Mouse (Mus musculus) heart, postnatal 10 days (tissue): Measurements from ENCODE around the gene Polk. TPM values are rescaled to one million over a fixed set of nuclear protein-coding genes. Genes with fewer than 3 reads are reported as not detected.

Source experiments
- DNase-seq, 2 experiments: peaks; one replicate each; pipeline ENCODE4 v3.0.0; 2021
- intact Hi-C: fragments of 180-260 bp; cut with DNase I; formaldehyde crosslinking; loops from one replicate; pipeline ENCODE4 v1.15.1; 2025
- total RNA-seq, 2 experiments: library from RNA; stranded (reverse); gene quantifications; 2 replicates each; pipeline ENCODE4 v1.2.3; 2021

Polk gene
- total RNA-seq = 1 to 10 TPM; 5.8 to 8.1 TPM

DNA sequence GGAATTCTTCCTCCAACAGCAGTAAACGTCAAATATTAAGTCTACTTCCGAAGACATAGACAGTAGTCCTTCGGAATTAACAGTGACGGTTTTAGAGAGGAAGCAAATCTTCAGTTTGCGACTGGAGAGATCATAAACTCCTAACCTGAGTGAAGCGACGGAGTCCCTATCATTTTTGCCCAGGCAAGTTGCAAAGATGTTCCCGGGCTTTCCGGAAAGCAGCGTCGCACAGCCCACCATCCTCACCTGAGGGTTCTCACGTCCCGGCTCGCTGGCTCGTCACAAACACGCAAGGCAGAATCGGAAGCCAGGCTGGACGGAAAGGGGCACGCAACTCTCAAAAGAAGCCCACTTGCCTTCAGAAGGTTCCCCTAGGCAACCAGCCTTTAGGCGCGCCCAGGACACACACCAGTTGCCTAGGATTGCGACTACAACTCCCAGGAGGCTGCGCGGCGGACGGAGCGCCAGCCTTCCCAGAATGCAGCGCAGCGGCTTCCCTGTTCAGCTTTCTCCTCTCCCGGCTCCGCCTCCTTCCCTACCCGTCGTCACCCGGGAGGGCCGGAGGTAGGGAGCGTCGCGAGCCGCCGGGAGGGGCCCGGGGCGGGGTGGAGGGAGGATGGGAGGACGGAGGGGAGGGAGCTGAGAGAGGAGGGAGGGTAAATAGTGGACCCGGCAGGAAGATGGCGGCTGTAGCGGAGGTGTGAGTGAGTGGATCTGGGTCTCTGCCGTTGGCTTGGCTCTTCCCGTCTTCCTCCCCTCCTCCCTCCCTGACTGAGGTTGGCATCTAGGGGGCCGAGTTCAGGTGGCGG lies at the start of gene Polk, which contains the start of gene Col4a3bp:
Polk (minus strand) TSS at position 499 of the 809 bp plus-strand sequence.
Col4a3bp (plus strand) TSS at position 538 of the 809 bp plus-strand sequence.
- intact Hi-C loops = loop anchor here (2.0 to 5.0 kb wide), 2 partner anchors 51 to 110 kb away; no protein-coding TSS in a partner anchor
- DNase-seq = peak; percentile 98

DNA sequence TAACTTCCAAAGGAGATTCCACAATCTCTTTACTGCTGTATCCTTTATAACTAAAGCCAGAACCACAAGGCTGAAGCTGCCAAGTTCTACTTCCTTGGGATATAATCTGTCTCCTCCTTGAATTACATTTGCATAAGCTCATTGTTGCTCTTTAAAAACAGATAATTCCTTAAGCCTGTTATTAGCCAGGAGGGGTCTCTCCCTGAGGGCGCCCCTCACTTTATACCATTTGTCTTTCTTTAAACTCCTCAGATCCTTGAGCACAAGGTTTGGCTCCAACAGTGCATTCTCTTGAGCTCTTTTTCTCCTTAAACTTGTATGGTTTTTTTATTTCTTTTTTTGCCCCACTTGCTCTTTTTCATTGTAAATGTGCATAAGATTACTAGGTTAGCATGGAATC lies 46.3 kb upstream of the Polk start:
- DNase-seq = no peak
- intact Hi-C loops = no loop called here

DNA sequence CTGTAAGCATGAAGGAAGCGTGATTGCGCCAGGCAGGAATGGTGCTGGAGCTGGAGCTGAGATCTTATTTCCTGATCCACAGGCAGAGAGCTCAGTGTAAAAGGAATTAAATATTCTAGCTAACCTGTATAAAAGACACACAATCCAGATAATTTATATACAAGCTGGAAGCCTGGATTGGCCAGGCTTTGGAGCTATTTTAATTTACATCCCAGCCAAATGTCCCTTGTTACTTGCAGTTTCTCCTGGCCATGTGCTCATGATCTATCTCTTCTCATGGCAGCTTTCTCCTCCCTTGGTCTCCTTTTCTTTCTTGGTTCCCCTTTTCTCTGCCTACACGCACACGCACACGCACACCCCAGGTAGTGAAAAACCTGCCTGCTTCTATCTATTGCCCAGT lies 44.2 kb upstream of the Polk start:
- intact Hi-C loops = no loop called here
- no peak for DNase-seq

DNA sequence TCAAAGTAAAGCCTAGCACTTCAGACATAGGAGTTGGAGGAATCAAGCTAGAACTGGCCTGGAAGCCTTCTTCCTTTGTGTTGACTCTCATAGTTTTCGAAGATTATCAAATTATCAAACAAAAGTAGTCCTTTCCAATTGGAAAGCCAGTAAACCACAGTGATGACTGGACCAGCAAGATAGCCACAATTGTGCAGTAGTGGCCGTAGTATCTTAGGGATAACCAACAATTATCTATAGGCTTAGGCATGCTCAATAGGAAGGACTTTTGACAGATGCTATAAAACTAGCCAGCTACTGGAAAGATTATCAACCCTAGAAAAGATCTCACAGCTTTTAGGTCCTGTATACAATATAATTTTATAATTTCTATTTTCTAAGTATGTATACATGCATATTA lies 41.8 kb upstream of the Polk start:
- DNase-seq = no peak
- intact Hi-C loops = loop anchor here (5.0 kb wide), 1 partner anchor 37 kb away; no protein-coding TSS in a partner anchor

DNA sequence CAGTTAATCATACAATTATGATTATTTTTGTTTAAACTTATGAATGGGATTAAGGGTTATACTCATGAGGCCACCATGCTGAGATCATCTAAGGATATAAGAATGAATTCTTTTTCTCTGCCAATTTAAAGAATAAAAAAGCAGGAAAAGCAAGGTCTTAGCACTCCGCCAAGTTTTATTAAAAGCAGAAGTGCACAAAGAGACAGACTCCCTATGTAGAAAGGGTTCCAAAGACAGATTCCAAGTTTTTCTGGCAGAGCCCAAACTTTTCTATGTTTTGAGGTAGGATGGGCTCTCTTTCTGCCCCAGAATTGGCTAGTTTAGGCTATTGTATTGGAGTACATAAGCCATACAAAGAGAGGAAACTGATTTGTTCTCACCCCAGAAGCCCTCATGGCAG lies 37.6 kb upstream of the Polk start:
- DNase-seq = peak in 1 of 2 experiments; percentile 8
- intact Hi-C loops = loop anchor here (5.0 kb wide), 1 partner anchor 33 kb away; no protein-coding TSS in a partner anchor

DNA sequence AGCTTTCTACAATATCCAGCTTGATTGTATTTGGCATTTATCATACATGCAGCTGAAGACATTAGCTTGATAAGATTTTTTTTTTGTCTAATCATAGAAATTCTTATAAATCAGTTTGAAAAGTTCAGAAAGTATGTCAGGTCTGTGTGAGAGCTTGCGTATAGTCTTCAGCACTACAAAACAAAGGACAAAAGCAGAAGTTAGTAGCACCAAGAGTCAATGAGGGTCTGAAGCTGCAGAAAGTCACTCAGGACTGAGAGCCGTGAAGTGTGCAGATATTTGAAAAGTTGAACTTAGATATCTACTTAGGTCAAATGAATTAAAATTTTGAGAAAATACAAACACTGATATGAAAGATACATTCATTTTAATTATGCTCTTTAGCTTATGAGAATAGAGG lies 36.7 kb upstream of the Polk start:
- intact Hi-C loops = no loop called here
- no peak for DNase-seq

DNA sequence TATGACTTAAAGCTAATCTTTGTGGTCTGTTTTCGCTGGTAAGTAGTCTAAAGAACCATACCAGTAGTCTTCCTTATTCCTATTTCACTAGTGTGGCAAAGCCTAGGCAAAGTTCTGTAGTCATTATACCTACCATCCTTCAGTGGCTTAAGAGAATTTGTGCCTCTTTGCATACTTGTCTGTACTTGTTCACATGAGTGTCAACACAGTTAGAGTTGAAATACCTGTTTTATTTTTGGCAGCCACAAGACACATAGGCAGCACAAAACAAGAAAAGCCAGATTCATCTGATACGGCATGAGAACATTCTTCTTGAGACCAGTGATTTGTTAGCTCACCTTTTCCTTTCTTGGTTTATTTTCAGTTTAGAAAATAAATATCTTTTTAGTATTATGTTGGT lies 31.8 kb upstream of the Polk start:
- DNase-seq = no peak
- intact Hi-C loops = no loop called here

DNA sequence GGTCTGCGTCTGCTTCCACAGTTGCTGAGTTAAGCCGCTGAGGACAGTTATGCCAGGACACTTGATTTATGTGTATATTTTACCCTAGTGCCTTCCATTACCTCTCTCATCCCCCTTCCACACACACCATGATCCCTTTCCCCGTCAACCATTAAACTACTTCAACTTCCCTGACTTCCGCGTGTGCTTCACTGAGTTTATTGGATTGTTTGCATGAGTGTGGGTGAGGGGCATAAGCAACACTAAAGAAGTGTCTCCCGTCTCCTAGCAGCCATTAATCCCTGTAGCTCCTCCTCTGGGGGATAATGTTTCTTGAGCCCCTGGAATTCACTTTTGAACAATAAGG lies 28.6 kb upstream of the Polk start:
- no peak for DNase-seq
- intact Hi-C loops = no loop called here

DNA sequence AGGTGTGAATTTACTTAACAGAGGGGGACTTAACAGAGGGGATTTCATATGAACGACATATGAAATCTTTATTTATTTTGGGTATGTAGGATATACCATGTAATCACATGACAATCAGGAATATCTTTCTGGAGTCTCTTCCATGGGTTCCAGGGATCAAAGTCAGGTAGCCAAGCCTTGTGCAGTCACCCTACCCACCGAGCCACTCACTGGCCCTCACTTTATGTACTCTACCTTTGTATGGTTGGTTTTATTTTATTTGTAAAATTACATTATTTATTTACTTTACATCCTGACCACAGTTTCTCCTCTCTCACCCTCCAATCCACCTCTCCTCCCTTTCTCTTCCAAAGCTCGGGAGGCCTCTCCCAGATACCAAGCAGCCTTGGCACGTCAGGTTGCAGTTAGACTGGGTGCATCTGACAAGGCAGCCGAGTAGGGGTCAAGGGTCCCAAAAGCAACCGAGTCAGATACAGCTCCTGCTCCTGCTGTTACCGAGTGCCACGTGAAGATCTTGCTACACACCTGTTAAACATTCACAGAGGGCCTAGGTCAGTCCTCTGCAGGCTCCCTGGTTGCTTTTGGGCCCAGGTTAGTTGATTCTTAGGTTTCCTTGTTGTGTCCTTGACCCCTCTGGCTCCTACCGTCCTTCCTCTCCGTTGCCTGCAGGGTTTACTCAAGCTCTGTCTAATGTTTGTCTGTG lies 28.1 kb upstream of the Polk start:
- no peak for DNase-seq
- intact Hi-C loops = no loop called here

DNA sequence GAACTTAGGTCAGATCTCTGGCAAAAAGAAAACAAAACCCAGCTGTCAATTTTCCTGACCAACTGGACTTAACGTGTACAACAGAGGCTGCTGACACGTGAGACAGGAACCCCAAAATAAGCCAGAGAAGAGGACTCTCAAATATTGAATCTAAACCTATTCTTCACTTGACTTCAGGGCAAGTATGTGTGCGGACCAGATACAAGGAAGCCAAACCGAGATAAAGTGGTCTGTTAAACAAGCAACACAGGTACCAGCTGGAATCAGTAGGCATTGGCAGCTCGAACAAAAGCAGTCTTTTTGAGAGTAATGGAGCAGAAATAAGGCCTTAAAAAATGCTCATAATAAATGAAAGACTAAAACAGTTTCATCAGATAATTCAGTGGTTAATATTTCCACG lies 25.6 kb upstream of the Polk start:
- no peak for DNase-seq
- intact Hi-C loops = no loop called here

DNA sequence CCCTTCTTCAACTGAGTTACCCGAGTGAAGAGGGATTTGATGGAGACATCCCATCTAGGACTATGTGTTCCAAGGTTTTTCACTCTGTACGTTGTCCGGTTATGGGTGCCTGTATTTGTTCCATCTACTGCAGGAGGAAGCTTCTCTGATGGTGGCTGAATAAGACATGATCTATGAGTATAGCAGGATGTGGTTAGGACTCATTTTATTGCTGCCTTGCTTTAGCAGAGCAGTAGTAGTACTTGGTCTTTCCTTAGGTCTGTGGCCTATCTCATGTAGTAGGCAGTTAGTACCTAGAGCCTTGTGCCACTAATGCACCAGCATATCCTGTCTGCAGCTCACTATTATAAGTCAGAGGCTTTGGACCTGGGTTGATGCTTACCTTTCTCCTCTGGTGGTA lies 12.7 kb upstream of the Polk start:
- intact Hi-C loops = no loop called here
- DNase-seq = no peak

DNA sequence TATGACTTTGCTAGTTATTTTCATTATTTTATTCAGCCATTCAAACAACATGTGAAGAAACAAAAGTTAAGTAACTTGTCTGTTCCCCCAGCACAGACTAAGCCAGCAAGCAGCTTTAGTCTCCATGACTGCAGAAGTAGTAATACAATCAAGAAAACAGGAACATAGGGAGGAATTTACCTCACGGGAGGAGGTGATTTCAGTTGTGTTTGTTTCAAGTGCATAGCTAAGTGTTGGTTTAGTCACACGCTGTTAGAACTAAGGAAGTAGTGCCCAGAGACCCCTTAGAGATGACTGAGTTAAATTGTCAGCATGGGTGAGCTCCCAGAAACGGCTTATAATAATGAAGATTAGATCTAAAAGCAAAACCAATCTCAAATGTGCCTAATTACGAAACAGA lies 5.6 kb upstream of the Polk start:
- intact Hi-C loops = loop anchor here (5.0 kb wide), 1 partner anchor 34 kb away; no protein-coding TSS in a partner anchor

DNA sequence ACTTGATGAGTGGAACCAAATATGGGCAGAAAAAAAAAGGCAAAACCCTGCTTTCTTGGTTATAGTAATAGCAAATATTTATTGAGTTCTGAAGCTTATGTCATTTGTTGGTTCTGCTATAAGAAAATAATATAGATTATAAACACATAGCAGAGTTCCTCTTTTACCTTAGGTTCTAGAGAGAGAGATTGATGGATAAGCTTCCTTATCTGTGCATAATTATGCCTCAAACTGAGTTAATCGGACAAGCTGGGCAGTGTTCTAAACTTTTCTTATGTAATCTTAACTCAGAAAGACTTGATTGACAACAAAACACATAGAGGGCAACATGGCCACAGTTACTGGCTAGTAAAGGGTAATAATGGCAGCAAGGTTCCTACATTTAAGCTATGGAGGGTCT lies 4.9 kb upstream of the Polk start:
- intact Hi-C loops = loop anchor here (5.0 kb wide), 1 partner anchor 35 kb away; no protein-coding TSS in a partner anchor

More for the DNA sequence above, 5.6 kb upstream of the Polk start:
- no peak for DNase-seq

DNA sequence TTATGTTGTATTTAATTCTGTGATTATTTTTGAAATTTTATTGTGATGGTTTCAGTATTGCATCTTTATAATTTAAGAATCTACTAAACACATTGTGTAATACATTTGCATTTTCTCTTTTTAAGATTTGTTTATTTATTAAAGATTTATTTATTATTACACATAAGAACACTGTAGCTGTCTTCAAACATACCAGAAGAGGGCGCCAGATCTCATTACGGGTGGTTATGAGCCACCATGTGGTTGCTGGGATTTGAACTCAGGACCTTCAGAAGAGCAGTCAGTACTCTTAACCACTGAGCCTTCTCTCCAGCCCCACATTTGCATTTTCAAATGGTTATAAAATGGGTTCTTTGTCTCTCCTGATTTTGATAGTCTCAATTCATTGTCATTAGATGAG lies 2.1 kb upstream of the Polk start:
- intact Hi-C loops = loop anchor here (5.0 kb wide), 1 partner anchor 112 kb away; no protein-coding TSS in a partner anchor

More for the DNA sequence above, 4.9 kb upstream of the Polk start:
- DNase-seq = no peak

DNA sequence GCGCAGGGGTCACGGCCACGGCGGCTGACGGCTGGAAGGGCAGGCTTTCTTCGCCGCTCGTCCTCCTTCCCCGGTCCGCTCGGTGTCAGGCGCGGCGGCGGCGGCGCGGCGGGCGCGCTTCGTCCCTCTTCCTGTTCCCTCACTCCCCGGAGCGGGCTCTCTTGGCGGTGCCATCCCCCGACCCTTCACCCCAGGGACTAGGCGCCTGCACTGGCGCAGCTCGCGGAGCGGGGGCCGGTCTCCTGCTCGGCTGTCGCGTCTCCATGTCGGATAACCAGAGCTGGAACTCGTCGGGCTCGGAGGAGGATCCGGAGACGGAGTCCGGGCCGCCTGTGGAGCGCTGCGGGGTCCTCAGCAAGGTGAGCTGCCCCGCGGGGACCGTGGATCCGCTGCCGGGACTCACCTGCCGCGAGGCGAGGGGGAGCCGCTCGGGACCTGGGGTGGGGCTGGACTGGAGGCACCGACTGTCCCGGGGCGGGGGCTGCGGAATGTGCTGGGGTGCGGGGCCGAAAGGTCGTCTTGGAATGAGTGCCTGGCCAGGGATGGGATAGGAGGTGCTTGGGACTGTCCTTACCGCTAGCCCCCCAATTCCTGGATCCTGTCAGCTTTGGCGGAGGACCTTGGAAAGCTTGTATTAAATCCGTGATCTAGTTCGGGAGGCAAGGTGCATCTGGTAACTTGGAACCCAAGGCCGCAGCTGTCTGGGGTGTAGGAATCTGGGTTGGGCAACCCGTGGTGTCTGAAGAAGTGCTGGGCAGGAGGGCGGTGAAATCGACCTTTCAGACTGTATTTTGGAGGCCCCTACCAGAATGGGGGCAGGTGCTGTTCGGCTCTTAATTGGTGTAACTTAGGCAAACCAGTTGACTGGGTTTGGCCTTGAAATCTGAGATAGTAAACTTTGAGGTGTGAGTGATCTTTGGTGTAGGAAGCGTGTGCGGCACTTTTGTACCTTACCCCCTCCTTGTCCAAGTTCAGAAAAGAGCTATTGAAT lies 817 bp upstream of the Polk start:
- peak in 1 of 2 experiments; percentile 71 for DNase-seq
- intact Hi-C loops = loop anchor here (2.0 to 5.0 kb wide), 2 partner anchors 50 to 111 kb away; no protein-coding TSS in a partner anchor

More for the DNA sequence above, 2.1 kb upstream of the Polk start:
- DNase-seq = no peak

DNA sequence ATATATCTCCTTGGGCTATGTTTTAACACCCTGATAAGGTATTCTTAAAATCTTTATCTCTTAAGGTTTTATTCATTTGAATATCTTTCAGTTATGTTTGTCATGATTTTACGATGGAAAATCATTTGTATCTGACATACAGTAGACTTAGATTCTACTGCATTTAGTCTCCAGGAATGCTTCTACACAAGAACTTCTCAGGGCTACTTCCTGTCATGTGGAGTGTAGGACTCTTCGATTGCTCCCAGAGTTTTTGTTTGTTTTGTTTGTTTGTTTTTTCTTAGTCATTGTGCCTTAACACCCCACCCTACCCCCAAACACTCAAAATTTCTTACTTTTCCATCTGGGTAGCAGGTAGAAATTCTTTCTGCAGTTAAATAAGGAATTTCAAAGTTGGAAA lies 998 bp downstream of the Polk start:
- no peak for DNase-seq
- intact Hi-C loops = loop anchor here (5.0 kb wide), 1 partner anchor 109 kb away; no protein-coding TSS in a partner anchor

DNA sequence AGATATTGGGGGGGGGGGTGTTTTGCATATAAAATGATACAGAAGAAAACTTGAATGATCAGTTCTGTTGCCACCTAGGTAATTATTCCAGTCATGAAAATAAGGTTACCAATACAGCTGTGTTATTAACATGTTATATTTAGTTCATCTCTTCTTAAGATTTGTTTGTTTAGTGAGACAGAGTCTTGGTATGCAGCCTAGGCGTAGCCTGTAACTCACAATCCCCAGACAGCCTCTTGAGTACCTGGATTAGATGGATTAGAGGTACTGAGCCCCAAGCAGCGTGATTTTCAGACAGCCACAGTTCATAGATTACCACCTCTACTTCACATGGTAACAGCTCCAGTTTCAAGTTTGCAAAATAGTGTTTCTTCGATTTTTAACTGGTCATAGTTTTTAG lies 4.3 kb downstream of the Polk start:
- DNase-seq = no peak
- intact Hi-C loops = no loop called here

DNA sequence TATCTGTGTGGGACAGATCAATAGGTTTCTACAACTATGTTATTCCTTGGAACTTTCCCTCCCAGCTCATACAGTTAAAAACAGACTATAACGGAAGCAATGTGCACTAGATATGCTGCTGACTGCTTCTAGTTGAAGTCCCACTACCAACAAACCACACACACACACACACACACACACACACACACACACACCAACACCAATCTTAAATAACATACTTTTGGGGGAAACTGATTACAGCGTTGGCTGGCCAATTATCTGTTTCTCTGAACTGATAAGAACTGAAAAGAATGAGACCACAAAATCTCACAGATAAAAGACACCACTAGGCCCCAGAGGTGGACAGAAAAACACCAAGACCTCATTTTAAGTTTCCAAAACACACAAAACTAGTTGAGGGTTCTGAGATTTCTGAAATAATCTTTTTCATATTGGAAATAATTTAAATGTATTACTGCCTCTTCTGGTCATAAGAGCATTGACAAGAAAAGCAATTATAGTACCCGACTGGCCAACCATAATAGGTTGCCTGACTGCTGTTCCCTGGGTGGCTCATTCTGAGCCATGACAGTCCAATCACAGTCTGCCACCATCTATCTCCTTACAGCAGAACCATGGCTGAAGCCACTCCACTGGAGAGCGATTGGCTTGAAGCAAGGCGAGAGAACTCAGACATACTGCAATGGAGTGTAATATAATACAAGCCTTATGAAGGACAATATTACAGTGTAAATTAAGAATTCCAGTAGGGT lies 5.4 kb downstream of the Polk start:
- intact Hi-C loops = no loop called here
- no peak for DNase-seq

DNA sequence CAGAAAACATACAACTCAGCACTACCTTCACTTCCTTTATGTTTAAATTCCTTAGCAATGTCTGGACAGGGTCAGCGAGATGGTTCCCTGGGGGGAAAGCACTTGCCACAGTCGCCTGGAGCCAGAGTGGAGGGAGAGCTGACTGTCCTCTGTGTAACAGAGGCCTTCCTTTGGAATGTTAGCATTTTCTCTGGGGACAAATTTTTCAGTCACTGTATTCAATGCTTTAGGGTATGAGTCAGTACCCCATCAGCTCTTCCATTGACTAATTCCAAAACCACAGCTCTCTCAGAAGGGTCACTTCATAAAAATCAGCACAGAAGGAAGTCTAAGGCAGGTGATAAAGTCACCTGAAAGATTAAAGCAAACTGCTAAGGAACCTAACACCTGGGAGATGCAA lies 8.6 kb downstream of the Polk start:
- DNase-seq = no peak
- intact Hi-C loops = no loop called here

DNA sequence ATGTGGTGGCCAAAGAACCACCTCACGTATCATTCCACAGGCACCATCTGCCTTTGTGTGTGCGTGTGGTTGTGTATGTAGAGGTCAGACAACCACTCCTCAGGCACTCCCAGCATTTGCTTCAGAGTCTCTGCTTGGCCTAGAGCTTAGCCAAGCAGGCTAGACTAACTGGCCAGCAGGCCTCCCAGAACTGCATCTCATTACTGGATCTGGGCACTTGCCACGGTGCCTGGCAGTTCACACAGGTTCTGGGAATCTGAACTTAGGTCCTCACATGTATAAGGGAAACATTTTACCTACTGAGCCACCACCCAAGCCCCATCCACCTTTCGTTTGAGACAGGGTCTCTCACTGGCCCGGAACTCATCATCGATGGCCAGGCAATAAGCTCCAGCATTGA lies 10.2 kb downstream of the Polk start:
- DNase-seq = no peak
- intact Hi-C loops = no loop called here
